ENCODE assay signal across 9 mouse cellular contexts in the genomic region with DNA sequence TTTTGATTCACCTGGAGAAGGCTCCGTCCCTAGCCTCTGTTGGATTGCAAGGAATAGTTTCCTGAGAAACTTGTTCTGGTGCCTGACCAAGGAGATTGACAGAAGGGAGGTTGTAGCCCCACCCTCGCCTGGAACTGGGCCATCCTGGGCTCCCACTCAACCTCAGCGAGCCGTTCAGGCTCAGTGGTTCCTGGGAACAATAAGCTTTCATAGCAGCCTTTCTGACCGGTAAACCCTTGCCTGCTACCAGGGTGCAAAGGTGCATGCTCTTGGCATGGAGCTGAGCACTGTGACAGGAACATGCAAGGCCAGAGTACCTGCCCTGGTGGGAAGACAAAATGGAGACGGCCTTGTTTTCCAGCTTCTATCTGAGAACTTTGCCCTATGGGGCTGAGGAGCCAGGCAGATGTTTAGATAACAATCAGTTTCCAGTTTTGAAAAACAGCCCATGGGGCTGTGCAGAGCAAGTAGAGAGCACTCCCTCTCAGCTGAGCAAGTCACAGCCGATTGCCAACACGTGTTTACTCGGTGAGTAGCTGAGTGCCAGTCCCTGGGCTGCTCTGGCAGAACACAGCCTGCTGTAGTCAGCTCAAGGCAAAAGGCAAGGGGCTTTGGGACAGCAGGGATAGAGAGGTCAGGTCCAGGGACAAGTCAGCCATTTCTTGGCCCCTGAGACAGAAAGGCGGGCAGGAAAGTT. TPM values are rescaled to one million over a fixed set of nuclear protein-coding genes. Genes with fewer than 3 reads are reported as not detected.
DNase-seq lines count a peak whose midpoint lies in the region; ATAC-seq and TF ChIP-seq lines count a peak whose summit lies in the region.
"Had no signal": no experiment of that assay in that cellular context is flagged by ENCODE, and none has a peak within 500 bp of the region (broad histone marks: within the 10 kb centered on the region; RNA-seq: fewer than 3 reads in every experiment).

No protein-coding gene starts in this region.

- no peaks in the 10 kb centered on the region for H3K9me3 ChIP-seq in liver, embryonic 14.5 days (ENCODE audit: control insufficient read depth, low read length)
- H3K9me3 ChIP-seq in liver, embryonic 11.5 days (ENCODE audit: control insufficient read depth, low read length), result no peaks in the 10 kb centered on the region
- no peaks in the 10 kb centered on the region for H3K9me3 ChIP-seq in forebrain, postnatal 0 days (ENCODE audit: low read length)

- peaks cover 19% of the 10 kb centered on the region for H3K27me3 ChIP-seq in liver, embryonic 14.5 days (ENCODE audit: control insufficient read depth, insufficient read depth, low read length)
- H3K27me3 ChIP-seq in liver, embryonic 11.5 days (replicated peaks; ENCODE audit: control insufficient read depth, insufficient read depth, low read length), result peaks cover 25% of the 10 kb centered on the region
- no peaks in the 10 kb centered on the region for H3K27me3 ChIP-seq in forebrain, postnatal 0 days (ENCODE audit: insufficient read depth, low read length)

- 60% methylated on average over 10 of the region's 10 CpGs for WGBS in liver, embryonic 14.5 days (ENCODE audit: insufficient replicate concordance)
- WGBS in liver, embryonic 11.5 days, result 77% methylated on average over 10 of the region's 10 CpGs
- WGBS in forebrain, postnatal 0 days, result 47% methylated on average over 10 of the region's 10 CpGs

- no peak overlapping the region for H3K9ac ChIP-seq in liver, embryonic 14.5 days (replicated peaks)
- H3K9ac ChIP-seq in liver, embryonic 11.5 days (ENCODE audit: low read depth, low read length), result no peak overlapping the region
- no peak overlapping the region for H3K9ac ChIP-seq in forebrain, postnatal 0 days

- no peaks in the 10 kb centered on the region; a peak in 1 of 4 replicates for H3K4me1 ChIP-seq in liver, embryonic 14.5 days (replicated peaks; ENCODE audit: control insufficient read depth in 2 of 2, insufficient read depth in 2 of 2, low read length in 1 of 2)
- no peaks in the 10 kb centered on the region; the same call in 1 of the 2 replicates for H3K4me1 ChIP-seq in liver, embryonic 11.5 days (replicated peaks; ENCODE audit: control insufficient read depth, insufficient read depth, low read length)
- peaks cover 11% of the 10 kb centered on the region for H3K4me1 ChIP-seq in forebrain, postnatal 0 days (ENCODE audit: insufficient read depth)

- no peak overlapping the region for H3K27ac ChIP-seq in liver, embryonic 14.5 days
- H3K27ac ChIP-seq in liver, embryonic 11.5 days (ENCODE audit: low read depth, low read length), result no peak overlapping the region
- no peak overlapping the region; the same call in 1 of the 2 replicates for H3K27ac ChIP-seq in forebrain, postnatal 0 days (ENCODE audit: low read depth, low read length)

- no peak overlapping the region for H3K4me3 ChIP-seq in liver, embryonic 14.5 days (ENCODE audit: insufficient read depth in 1 of 2, low read depth in 2 of 2, low read length in 2 of 2)
- H3K4me3 ChIP-seq in liver, embryonic 11.5 days (ENCODE audit: low read depth, low read length), result no peak overlapping the region
- no peak overlapping the region for H3K4me3 ChIP-seq in forebrain, postnatal 0 days (ENCODE audit: low read depth, low read length)

- TF ChIP-seq CTCF in liver, embryonic 14.5 days (IDR thresholded peaks at IDR 0.05; ENCODE audit: low read depth), result no peak
- no peak for TF ChIP-seq CTCF in forebrain, postnatal 0 days (IDR thresholded peaks at IDR 0.05; ENCODE audit: low read depth)

- intact Hi-C loops in heart, postnatal 25 days (cut with DNase I), result no loop called here

- no peak for DNase-seq in liver, embryonic 14.5 days (ENCODE audit: low read depth in 3 of 3, low spot score in 3 of 3)
- DNase-seq in liver, embryonic 11.5 days (ENCODE audit: low spot score), result no peak
- peak; percentile 58 for DNase-seq in forebrain, postnatal 0 days
- peak; percentile 41 for DNase-seq in heart, postnatal 25 days (ENCODE audit: low spot score)
- DNase-seq in layer of hippocampus, postnatal 10 days (ENCODE audit: low spot score in 2 of 2), result peak; percentile 68 to 76
- peak; percentile 60 for DNase-seq in right cerebral cortex, postnatal 4 days
- no peak for DNase-seq in retina, embryonic 14.5 days (ENCODE audit: low spot score)
- DNase-seq in T-cell, adult 2 months (ENCODE audit: low spot score), result no peak

- no peaks in the 10 kb centered on the region for H3K36me3 ChIP-seq in liver, embryonic 14.5 days (replicated peaks; ENCODE audit: control insufficient read depth, insufficient read depth, low read depth)
- no peaks in the 10 kb centered on the region for H3K36me3 ChIP-seq in liver, embryonic 11.5 days (ENCODE audit: control insufficient read depth, insufficient read depth, low read length)
- H3K36me3 ChIP-seq in forebrain, postnatal 0 days (ENCODE audit: insufficient read depth), result no peaks in the 10 kb centered on the region

- H3K4me2 ChIP-seq in liver, embryonic 14.5 days (ENCODE audit: low read depth), result peak overlapping the region; percentile 1; the same call in 1 of the 2 replicates
- H3K4me2 ChIP-seq in liver, embryonic 11.5 days, result no peak overlapping the region
- no peak overlapping the region for H3K4me2 ChIP-seq in forebrain, postnatal 0 days (ENCODE audit: low read depth)

- 0 out of 2 replicates have a peak, but pooled peaks have one; percentile 28 for ATAC-seq in liver, embryonic 14.5 days (ENCODE audit: insufficient read depth)
- ATAC-seq in liver, embryonic 11.5 days (replicated peaks; ENCODE audit: low FRiP score), result no peak
- ATAC-seq in forebrain, postnatal 0 days, result no peak; the same call in 1 of the 2 replicates

- no peak for TF ChIP-seq EP300 in liver, embryonic 14.5 days (IDR thresholded peaks at IDR 0.05; ENCODE audit: low read depth)

RNA-seq across cellular contexts. Expression of gene Chdh, which starts 1.2 kb away (rescaled TPM):
- 2.4 TPM in 2 replicates for polyA plus RNA-seq in liver, embryonic 14.5 days (2012; rRNA removed)
- 1.2 and 1.5 TPM in 2 replicates for polyA plus RNA-seq in liver, embryonic 14.5 days (2014; fragmentation: Nextera tagmentation; extraction: Ambion mirVana)
- polyA plus RNA-seq in liver, embryonic 11.5 days (2014; fragmentation: Nextera tagmentation; extraction: Ambion mirVana), result 0.15 and 0.22 TPM in 2 replicates
- total RNA-seq in forebrain, postnatal 0 days (2014; rRNA removed), result 0.86 and 1.5 TPM in 2 replicates
- polyA plus RNA-seq in forebrain, postnatal 0 days (2015; fragmentation: Nextera tagmentation; extraction: Ambion mirVana), result 0.21 TPM in 2 replicates
- under 1 TPM; 0.26 to 0.42 TPM for total RNA-seq in heart, postnatal 25 days (2021)
- under 1 TPM; 0.40 to 0.80 TPM for total RNA-seq in layer of hippocampus, postnatal 10 days (2021)
- polyA plus RNA-seq: limb, embryonic 11.5 days had no signal

RNA-seq across cellular contexts. Expression of gene Il17rb, which starts 1.3 kb away (rescaled TPM):
- 1.0 and 1.3 TPM in 2 replicates for polyA plus RNA-seq in liver, embryonic 14.5 days (2012; rRNA removed)
- polyA plus RNA-seq in liver, embryonic 14.5 days (2014; fragmentation: Nextera tagmentation; extraction: Ambion mirVana), result 1.3 and 1.8 TPM in 2 replicates
- polyA plus RNA-seq in liver, embryonic 11.5 days (2014; fragmentation: Nextera tagmentation; extraction: Ambion mirVana), result 1.0 and 1.1 TPM in 2 replicates
- 0.71 and 0.92 TPM in 2 replicates for total RNA-seq in forebrain, postnatal 0 days (2014; rRNA removed)
- 0.54 and 1.1 TPM in 2 replicates for polyA plus RNA-seq in forebrain, postnatal 0 days (2015; fragmentation: Nextera tagmentation; extraction: Ambion mirVana)
- under 1 TPM; 0.17 to 0.21 TPM for total RNA-seq in heart, postnatal 25 days (2021)
- total RNA-seq in layer of hippocampus, postnatal 10 days (2021), result under 1 TPM; 0.42 to 0.75 TPM

RNA-seq across cellular contexts. Expression of gene Actr8, which starts 31.9 kb away (rescaled TPM):
- polyA plus RNA-seq in liver, embryonic 14.5 days (2012; rRNA removed), result 6.5 and 11.3 TPM in 2 replicates
- polyA plus RNA-seq in liver, embryonic 14.5 days (2014; fragmentation: Nextera tagmentation; extraction: Ambion mirVana), result 17.3 and 18.1 TPM in 2 replicates
- 46.7 and 56.3 TPM in 2 replicates for polyA plus RNA-seq in liver, embryonic 11.5 days (2014; fragmentation: Nextera tagmentation; extraction: Ambion mirVana)
- 58.3 and 68.6 TPM in 2 replicates for total RNA-seq in forebrain, postnatal 0 days (2014; rRNA removed)
- polyA plus RNA-seq in forebrain, postnatal 0 days (2015; fragmentation: Nextera tagmentation; extraction: Ambion mirVana), result 38.6 and 49.2 TPM in 2 replicates
- 10 to 100 TPM; 36.5 to 38.3 TPM for total RNA-seq in heart, postnatal 25 days (2021)
- total RNA-seq in layer of hippocampus, postnatal 10 days (2021), result 10 to 100 TPM; 67.3 to 71.7 TPM

RNA-seq across cellular contexts. Expression of gene Selenok, which starts 41.9 kb away (rescaled TPM):
- polyA plus RNA-seq in liver, embryonic 14.5 days (2012; rRNA removed), result 24.8 and 49.7 TPM in 2 replicates
- 109 and 112 TPM in 2 replicates for polyA plus RNA-seq in liver, embryonic 14.5 days (2014; fragmentation: Nextera tagmentation; extraction: Ambion mirVana)
- polyA plus RNA-seq in liver, embryonic 11.5 days (2014; fragmentation: Nextera tagmentation; extraction: Ambion mirVana), result 151 and 162 TPM in 2 replicates
- 95.6 and 154 TPM in 2 replicates for total RNA-seq in forebrain, postnatal 0 days (2014; rRNA removed)
- 446 and 494 TPM in 2 replicates for polyA plus RNA-seq in forebrain, postnatal 0 days (2015; fragmentation: Nextera tagmentation; extraction: Ambion mirVana)
- total RNA-seq in heart, postnatal 25 days (2021), result 10 to 100 TPM; 81.3 to 90.2 TPM
- total RNA-seq in layer of hippocampus, postnatal 10 days (2021), result 100 to 1,000 TPM; 129 to 141 TPM

Comparison
In these comparisons a context has a peak if more than half of its experiments do, and no peak if none do; other contexts are left out.
1. DNase-seq: peak in forebrain, postnatal 0 days (single experiment), heart, postnatal 25 days (single experiment), layer of hippocampus, postnatal 10 days (2 of 2) and right cerebral cortex, postnatal 4 days (single experiment); none in liver, embryonic 14.5 days (0 of 3), liver, embryonic 11.5 days (single experiment), retina, embryonic 14.5 days (single experiment) and T-cell, adult 2 months (single experiment).